Mouse (Mus musculus) bone marrow, adult 2 months (tissue): Measurements from ENCODE around the gene Yeats2. TPM values are rescaled to one million over a fixed set of nuclear protein-coding genes. Genes with fewer than 3 reads are reported as not detected.
"Not testable (repeated sequence)": the region's sequence is repeated elsewhere in the genome, so short reads cannot be mapped to it uniquely, and the experiment has no call there.

Source experiments
- H3K27ac ChIP-seq: fragments of 200-500 bp; 2 replicates; pipeline ENCODE4 v1.5.1; 2012; ENCODE audit warnings: low read depth, mild to moderate bottlenecking, control low read depth, inconsistent platforms, low read length; ENCODE audit not compliant: control insufficient read depth, poor library complexity, insufficient read depth
- H3K4me1 ChIP-seq: fragments of 200-500 bp; 2 replicates; pipeline ENCODE4 v1.6.1; 2011; ENCODE audit warnings: low read length; ENCODE audit not compliant: control insufficient read depth, insufficient read depth
- H3K4me3 ChIP-seq: fragments of 200-500 bp; replicated peaks from 2 replicates; pipeline ENCODE3; 2011; ENCODE audit warnings: mild to moderate bottlenecking, low read depth, low read length, control low read depth; ENCODE audit not compliant: control insufficient read depth
- CTCF ChIP-seq: fragments of 200-500 bp; IDR thresholded peaks from 2 replicates; pipeline ENCODE4 v1.5.1; 2011; ENCODE audit warnings: low read length, control low read depth; ENCODE audit not compliant: control insufficient read depth, insufficient read depth
- POLR2A ChIP-seq: fragments of 200-500 bp; IDR thresholded peaks from 2 replicates; pipeline ENCODE4 v1.6.1; 2011; ENCODE audit warnings: low read depth, mild to moderate bottlenecking, control low read depth, low read length, borderline replicate concordance; ENCODE audit not compliant: control insufficient read depth
- WGBS: fragments of 180-500 bp; shearing (Covaris S2); methylation state at CpG from one replicate; pipeline ENCODE4 v1.1.7; 2018; 5-methylcytosine and 5-hydroxymethylcytosine counted together
- polyA plus RNA-seq: library from polyadenylated mRNA; stranded (reverse); fragments of >200 nt; gene quantifications from 2 replicates; pipeline ENCODE4 v1.2.4, GENCODE M21; 2011; ENCODE audit warnings: low replicate concordance; ENCODE audit not compliant: missing spikeins, insufficient read depth, insufficient read length

Yeats2 gene
- polyA plus RNA-seq, 1 experiment, result 17.7 TPM

- no peak overlapping the region for H3K4me3 ChIP-seq
- TF ChIP-seq POLR2A (no peak), CTCF (no peak)
- 75% methylated on average over 2 of the region's 2 CpGs for WGBS
- no peak overlapping the region for H3K27ac ChIP-seq
- H3K4me1 ChIP-seq, result no peaks in the 10 kb centered on the region
These were observed 28.2 kb upstream of the Yeats2 start for GRCm38 (mm10) chr16:20112649-20113048.

GRCm38 (mm10) chr16:20116069-20116468 is 24.8 kb upstream of the Yeats2 start:
- TF ChIP-seq POLR2A (no peak), CTCF (no peak)
- 68% methylated on average over 4 of the region's 4 CpGs for WGBS
- Histone ChIP-seq H3K4me1 (no peaks in the 10 kb centered on the region), H3K27ac (no peak overlapping the region), H3K4me3 (no peak overlapping the region)

GRCm38 (mm10) chr16:20126319-20126883 is 14.5 kb upstream of the Yeats2 start:
- not testable (repeated sequence) for H3K27ac ChIP-seq, H3K4me1 ChIP-seq, H3K4me3 ChIP-seq
- WGBS, result 13% methylated on average over 10 of the region's 10 CpGs

- Histone ChIP-seq H3K27ac (no peak overlapping the region), H3K4me1 (no peaks in the 10 kb centered on the region; the same call in 1 of the 2 replicates), H3K4me3 (no peak overlapping the region)
- WGBS, result 70% methylated on average over 2 of the region's 2 CpGs
- TF ChIP-seq POLR2A, result no peak
- TF ChIP-seq CTCF, result no peak
These were observed 10.5 kb upstream of the Yeats2 start for GRCm38 (mm10) chr16:20130397-20130796.

GRCm38 (mm10) chr16:20144568-20144967 is 3.7 kb downstream of the Yeats2 start:
- H3K4me3 ChIP-seq, result no peak overlapping the region
- no peak for TF ChIP-seq POLR2A
- TF ChIP-seq CTCF, result no peak
- no peak overlapping the region for H3K27ac ChIP-seq
- WGBS, result 52% methylated on average over 3 of the region's 3 CpGs
- H3K4me1 ChIP-seq, result peaks cover 1% of the 10 kb centered on the region; the same call in 1 of the 2 replicates

- Histone ChIP-seq H3K27ac (no peak overlapping the region), H3K4me3 (no peak overlapping the region), H3K4me1 (no peaks in the 10 kb centered on the region)
- 80% methylated on average over 5 of the region's 5 CpGs for WGBS
- TF ChIP-seq CTCF, result no peak
- TF ChIP-seq POLR2A, result no peak
These were observed 11.1 kb downstream of the Yeats2 start for GRCm38 (mm10) chr16:20151991-20152390.

GRCm38 (mm10) chr16:20153742-20154141 is 12.9 kb downstream of the Yeats2 start:
- Histone ChIP-seq H3K4me3 (no peak overlapping the region), H3K27ac (no peak overlapping the region), H3K4me1 (no peaks in the 10 kb centered on the region)
- 85% methylated on average over 3 of the region's 3 CpGs for WGBS
- TF ChIP-seq CTCF (no peak), POLR2A (no peak)

GRCm38 (mm10) chr16:20160130-20160529 is 19.3 kb downstream of the Yeats2 start:
- TF ChIP-seq POLR2A, result no peak
- TF ChIP-seq CTCF, result no peak
- H3K4me1 ChIP-seq, result no peaks in the 10 kb centered on the region
- H3K27ac ChIP-seq, result no peak overlapping the region
- WGBS, result 63% methylated on average over 2 of the region's 2 CpGs
- H3K4me3 ChIP-seq, result no peak overlapping the region

GRCm38 (mm10) chr16:20169071-20169470 is 28.2 kb downstream of the Yeats2 start:
- no peaks in the 10 kb centered on the region for H3K4me1 ChIP-seq
- TF ChIP-seq CTCF (no peak), POLR2A (no peak)
- WGBS, result 86% methylated on average over 3 of the region's 3 CpGs
- H3K4me3 ChIP-seq, result no peak overlapping the region
- no peak overlapping the region for H3K27ac ChIP-seq
